Mouse (Mus musculus) neural tube, embryonic 13.5 days (tissue): Measurements from ENCODE around the gene Nrf1. TPM values are rescaled to one million over a fixed set of nuclear protein-coding genes. Genes with fewer than 3 reads are reported as not detected.

ENCODE experiments used
- ATAC-seq: fragments of 200-750 bp; cut with Nextera tagmentation; 2 replicates; pipeline ENCODE4 v1.8.0; 2017; ENCODE audit warnings: low read depth, mild to moderate bottlenecking, moderate TSS enrichment, moderate library complexity
- H3K27ac ChIP-seq: fragments of 300-500 bp; sonication (generic); replicated peaks from 2 replicates; pipeline ENCODE4 v1.5.1; 2015; ENCODE audit warnings: moderate library complexity, mild to moderate bottlenecking, inconsistent platforms
- H3K27me3 ChIP-seq: fragments of 300-500 bp; sonication (generic); 2 replicates; pipeline ENCODE4 v1.6.1; 2015; ENCODE audit warnings: mild to moderate bottlenecking, inconsistent platforms
- H3K36me3 ChIP-seq: fragments of 300-500 bp; sonication (generic); 2 replicates; pipeline ENCODE4 v1.6.1; 2015; ENCODE audit warnings: mild to moderate bottlenecking, inconsistent platforms
- H3K4me1 ChIP-seq: fragments of 300-500 bp; sonication (generic); replicated peaks from 2 replicates; pipeline ENCODE4 v1.6.1; 2015; ENCODE audit warnings: inconsistent platforms
- H3K4me2 ChIP-seq: fragments of 300-500 bp; sonication (generic); 2 replicates; pipeline ENCODE4 v1.6.1; 2015; ENCODE audit warnings: inconsistent platforms, mild to moderate bottlenecking, moderate library complexity
- H3K4me3 ChIP-seq: fragments of 300-500 bp; sonication (generic); 2 replicates; pipeline ENCODE4 v1.5.1; 2015; ENCODE audit warnings: mild to moderate bottlenecking, inconsistent platforms
- H3K9ac ChIP-seq: fragments of 300-500 bp; sonication (generic); 2 replicates; pipeline ENCODE4 v1.6.1; 2015; ENCODE audit warnings: moderate library complexity, mild to moderate bottlenecking, inconsistent platforms
- H3K9me3 ChIP-seq: fragments of 300-500 bp; sonication (generic); 2 replicates; pipeline ENCODE4 v1.6.1; 2016; ENCODE audit warnings: inconsistent platforms
- WGBS: fragments of 180-500 bp; shearing (Covaris S2); methylation state at CpG from one replicate; pipeline ENCODE4 v1.1.7; 2015; 5-methylcytosine and 5-hydroxymethylcytosine counted together
- polyA plus RNA-seq: library from polyadenylated mRNA; unstranded; fragments of >200 nt; fragmentation: Nextera tagmentation; extraction: Ambion mirVana; gene quantifications from 2 replicates; pipeline ENCODE4 v1.2.1, GENCODE M21; 2015

Nrf1 gene
- polyA plus RNA-seq, 1 experiment from 2014 or later: 40.9 TPM

- H3K9me3 ChIP-seq: no peaks in the 10 kb centered on the region
- ATAC-seq: no peak
- H3K9ac ChIP-seq: peak overlapping the region; percentile 59
- peak overlapping the region; percentile 33 for H3K4me2 ChIP-seq
- H3K36me3 ChIP-seq: no peaks in the 10 kb centered on the region
- peak overlapping the region; percentile 70; the same call in 1 of the 2 replicates for H3K27ac ChIP-seq
- WGBS: 1% methylated on average over 44 of the region's 44 CpGs
- peaks cover 97% of the 10 kb centered on the region for H3K27me3 ChIP-seq
- H3K4me1 ChIP-seq: peaks cover 55% of the 10 kb centered on the region
- peak overlapping the region; percentile 35 for H3K4me3 ChIP-seq
Observed at GRCm38 (mm10) chr6:30172820-30173550, 125.2 kb downstream of the Nrf1 start.

DNA sequence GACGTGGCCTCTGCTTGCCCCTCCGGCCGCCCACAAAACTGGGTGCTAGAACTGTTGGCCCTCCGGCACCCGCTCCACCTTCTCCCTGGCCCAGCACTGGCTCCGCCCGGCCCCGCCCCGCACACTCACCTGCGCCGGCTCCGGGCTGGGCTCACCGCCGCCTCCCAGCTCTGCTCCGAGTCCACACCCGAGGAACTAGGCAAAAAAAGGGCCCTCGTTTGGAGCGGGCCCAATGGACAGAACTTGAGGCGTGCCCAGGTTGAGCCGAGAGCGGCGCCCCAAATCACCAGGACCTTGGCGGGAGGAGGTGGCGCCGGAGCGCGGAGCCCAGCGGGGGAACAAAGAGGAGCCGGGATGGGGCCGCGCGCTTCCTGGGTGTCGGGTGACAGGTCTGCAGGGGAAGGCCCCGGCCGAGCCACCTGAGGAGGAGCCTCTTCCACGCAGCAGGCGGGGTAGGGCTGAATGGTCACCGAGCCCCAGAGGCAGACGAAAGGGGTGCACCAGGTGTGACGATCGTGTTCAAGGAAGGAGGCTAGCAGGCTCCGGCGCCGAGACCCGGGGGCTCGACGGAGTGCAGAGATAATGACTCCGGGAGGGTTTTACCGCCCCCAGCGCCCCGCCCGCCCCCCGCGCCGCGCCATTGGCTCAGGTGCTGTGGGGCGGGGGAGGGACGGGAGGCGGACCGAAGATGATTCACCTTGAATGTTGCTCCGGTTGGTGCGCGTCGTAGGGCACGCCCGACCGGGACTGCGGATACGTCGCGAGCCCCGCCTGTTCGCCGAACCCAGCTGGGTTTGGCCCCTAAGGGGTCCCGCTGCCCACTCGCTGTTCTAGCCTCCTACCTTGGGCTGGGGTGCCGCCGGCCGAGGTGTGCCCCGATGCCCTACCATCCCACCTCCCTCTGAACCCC, 126.0 kb downstream of the Nrf1 start:
- Histone ChIP-seq H3K9me3 (no peaks in the 10 kb centered on the region), H3K27ac (peak overlapping the region; percentile 70), H3K4me3 (peak overlapping the region; percentile 35), H3K4me2 (peak overlapping the region; percentile 33), H3K9ac (peak overlapping the region; percentile 59), H3K4me1 (peaks cover 55% of the 10 kb centered on the region), H3K36me3 (no peaks in the 10 kb centered on the region), H3K27me3 (peaks cover 98% of the 10 kb centered on the region)
- WGBS: under 1% methylated on average over 62 of the region's 80 CpGs
- no peak for ATAC-seq

DNA sequence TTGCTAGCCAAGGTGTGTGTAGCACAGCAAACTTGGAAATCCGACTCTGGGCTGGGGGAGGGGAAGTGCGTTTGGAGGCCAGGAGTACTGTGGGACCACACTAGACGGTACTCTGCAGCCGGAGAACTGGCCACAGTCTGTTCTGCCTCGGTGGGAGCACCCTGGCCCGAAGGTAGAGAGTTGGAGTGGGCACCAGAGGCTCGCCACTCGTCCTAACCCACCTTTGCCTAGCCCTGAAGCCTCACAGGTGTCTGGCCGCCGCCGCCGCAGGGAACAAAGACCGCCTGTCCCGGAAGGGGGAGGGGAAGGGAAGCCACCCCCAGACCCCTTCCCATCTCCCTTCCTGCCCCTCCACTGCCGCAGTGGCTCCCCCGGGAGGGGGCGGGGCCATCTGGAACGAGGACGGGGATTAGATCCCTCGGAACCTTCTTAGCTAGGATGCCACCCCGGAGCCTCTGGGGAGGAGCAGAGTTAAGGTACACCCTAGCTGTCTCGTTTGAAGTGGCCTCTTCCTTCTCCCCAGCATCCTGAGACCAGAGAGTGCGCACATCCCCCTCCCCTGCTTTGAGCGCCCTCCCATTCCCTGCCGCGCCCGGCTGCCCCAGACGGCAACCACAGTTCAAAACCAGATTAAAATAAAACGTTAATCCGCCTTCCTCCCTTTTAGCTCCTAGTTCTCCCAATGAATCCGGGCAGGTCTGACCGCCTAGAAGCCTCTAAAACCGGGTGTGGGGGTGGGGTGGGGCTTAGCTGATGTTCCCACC, 126.9 kb downstream of the Nrf1 start:
- Histone ChIP-seq H3K9me3 (no peaks in the 10 kb centered on the region), H3K27me3 (peaks cover 98% of the 10 kb centered on the region), H3K27ac (peak overlapping the region; percentile 56), H3K9ac (peak overlapping the region; percentile 59; the same call in 1 of the 2 replicates), H3K4me1 (peaks cover 50% of the 10 kb centered on the region), H3K4me3 (peak overlapping the region; percentile 35), H3K4me2 (peak overlapping the region; percentile 41), H3K36me3 (no peaks in the 10 kb centered on the region)
- WGBS: under 1% methylated on average over 32 of the region's 33 CpGs
- ATAC-seq: no peak

- Histone ChIP-seq H3K27ac (peak overlapping the region; percentile 56), H3K27me3 (peaks cover 98% of the 10 kb centered on the region), H3K9ac (peak overlapping the region; percentile 59; the same call in 1 of the 2 replicates), H3K9me3 (no peaks in the 10 kb centered on the region), H3K4me1 (peaks cover 52% of the 10 kb centered on the region), H3K36me3 (no peaks in the 10 kb centered on the region), H3K4me3 (peak overlapping the region; percentile 35), H3K4me2 (peak overlapping the region; percentile 41)
- WGBS: under 1% methylated on average over 45 of the region's 45 CpGs
- no peak for ATAC-seq
Observed at GRCm38 (mm10) chr6:30175225-30175917, 127.6 kb downstream of the Nrf1 start.

DNA sequence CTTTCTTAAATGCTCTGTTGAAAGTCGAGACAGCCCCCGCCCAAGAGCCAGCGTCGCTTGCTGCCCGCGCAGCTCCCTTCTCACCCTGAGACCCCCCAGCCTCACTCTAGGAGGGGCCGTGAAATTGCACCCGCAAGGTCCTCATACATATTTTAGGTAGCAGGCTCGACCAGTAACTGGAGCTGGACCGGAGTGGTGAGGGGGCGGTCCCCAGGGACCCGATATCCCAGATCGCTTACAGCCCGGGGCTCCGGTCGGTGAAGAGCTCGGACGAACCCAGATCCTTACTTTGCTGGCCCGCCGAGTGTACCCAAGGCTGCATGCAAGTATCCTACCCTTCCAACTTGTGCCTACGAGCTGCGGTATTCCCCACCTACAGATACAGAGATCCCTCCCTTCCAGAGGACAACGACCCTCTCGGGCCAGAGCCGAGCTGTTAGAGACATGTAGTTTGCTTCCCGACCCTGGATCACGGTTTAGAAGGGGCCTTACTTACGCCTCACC, 128.2 kb downstream of the Nrf1 start:
- H3K4me1 ChIP-seq: peaks cover 52% of the 10 kb centered on the region
- H3K4me3 ChIP-seq: peak overlapping the region; percentile 35

GRCm38 (mm10) chr6:30176496-30176895, 128.7 kb downstream of the Nrf1 start:
- peaks cover 52% of the 10 kb centered on the region for H3K4me1 ChIP-seq
- no peak overlapping the region for H3K27ac ChIP-seq
- no peaks in the 10 kb centered on the region for H3K36me3 ChIP-seq
- no peak overlapping the region for H3K4me3 ChIP-seq
- no peaks in the 10 kb centered on the region for H3K9me3 ChIP-seq
- WGBS: 4% methylated on average over 12 of the region's 12 CpGs
- H3K4me2 ChIP-seq: peak overlapping the region; percentile 41; the same call in 1 of the 2 replicates
- peaks cover 98% of the 10 kb centered on the region for H3K27me3 ChIP-seq
- no peak for ATAC-seq
- H3K9ac ChIP-seq: no peak overlapping the region

More for the DNA sequence above, 128.2 kb downstream of the Nrf1 start:
- WGBS: 1% methylated on average over 28 of the region's 28 CpGs
- Histone ChIP-seq H3K9ac (peak overlapping the region; percentile 59; the same call in 1 of the 2 replicates), H3K4me2 (peak overlapping the region; percentile 41), H3K9me3 (no peaks in the 10 kb centered on the region), H3K27ac (peak overlapping the region; percentile 56; the same call in 1 of the 2 replicates), H3K36me3 (no peaks in the 10 kb centered on the region), H3K27me3 (peaks cover 98% of the 10 kb centered on the region)
- peak; percentile 17; the same call in 1 of the 2 replicates for ATAC-seq

GRCm38 (mm10) chr6:30177305-30177704, 129.5 kb downstream of the Nrf1 start:
- no peaks in the 10 kb centered on the region for H3K36me3 ChIP-seq
- H3K4me1 ChIP-seq: peaks cover 52% of the 10 kb centered on the region
- ATAC-seq: no peak
- 1% methylated on average over 14 of the region's 14 CpGs for WGBS
- H3K9ac ChIP-seq: no peak overlapping the region
- no peak overlapping the region for H3K4me3 ChIP-seq
- H3K27me3 ChIP-seq: peaks cover 98% of the 10 kb centered on the region
- H3K27ac ChIP-seq: no peak overlapping the region
- no peak overlapping the region for H3K4me2 ChIP-seq
- H3K9me3 ChIP-seq: no peaks in the 10 kb centered on the region

- H3K4me1 ChIP-seq: peaks cover 50% of the 10 kb centered on the region
- no peaks in the 10 kb centered on the region for H3K9me3 ChIP-seq
- no peaks in the 10 kb centered on the region for H3K36me3 ChIP-seq
- H3K4me2 ChIP-seq: no peak overlapping the region
- no peak overlapping the region for H3K9ac ChIP-seq
- H3K27ac ChIP-seq: no peak overlapping the region
- WGBS: 1% methylated on average over 27 of the region's 27 CpGs
- H3K27me3 ChIP-seq: peaks cover 93% of the 10 kb centered on the region
- no peak overlapping the region for H3K4me3 ChIP-seq
- ATAC-seq: no peak
Observed at GRCm38 (mm10) chr6:30178023-30178639, 130.3 kb downstream of the Nrf1 start.

DNA sequence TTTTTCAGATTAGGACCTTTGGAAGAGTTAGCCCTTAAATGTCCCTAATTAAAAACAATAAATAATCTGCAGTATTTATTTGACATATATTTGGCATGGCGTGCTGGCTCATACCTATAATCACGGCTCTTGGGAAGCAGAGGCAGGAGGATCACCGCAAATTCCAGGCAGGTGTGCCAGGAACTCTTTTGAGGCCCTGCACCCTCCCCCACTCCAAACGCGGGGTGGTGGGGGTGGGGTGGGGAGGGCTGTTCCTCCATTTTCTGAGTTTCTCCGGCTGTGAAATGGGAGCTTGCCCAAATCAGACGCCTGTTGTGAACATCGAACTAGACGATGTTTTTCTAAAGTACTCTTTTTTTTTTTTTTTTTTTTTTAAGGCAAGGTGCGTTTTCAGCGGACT, 131.3 kb downstream of the Nrf1 start:
- Histone ChIP-seq H3K4me2 (no peak overlapping the region), H3K4me1 (peaks cover 41% of the 10 kb centered on the region), H3K4me3 (no peak overlapping the region), H3K9me3 (no peaks in the 10 kb centered on the region), H3K27me3 (peaks cover 87% of the 10 kb centered on the region), H3K9ac (no peak overlapping the region), H3K36me3 (no peaks in the 10 kb centered on the region), H3K27ac (no peak overlapping the region)
- 20% methylated on average over 11 of the region's 11 CpGs for WGBS
- ATAC-seq: no peak

GRCm38 (mm10) chr6:30180321-30180720, 132.5 kb downstream of the Nrf1 start:
- Histone ChIP-seq H3K4me2 (no peak overlapping the region), H3K27me3 (peaks cover 74% of the 10 kb centered on the region), H3K4me1 (peaks cover 28% of the 10 kb centered on the region), H3K36me3 (no peaks in the 10 kb centered on the region), H3K9ac (no peak overlapping the region), H3K4me3 (no peak overlapping the region), H3K9me3 (no peaks in the 10 kb centered on the region), H3K27ac (no peak overlapping the region)
- no peak for ATAC-seq
- WGBS: 24% methylated on average over 2 of the region's 2 CpGs
